Mouse (Mus musculus): Measurements from ENCODE around the gene Arl5a.

DNA sequence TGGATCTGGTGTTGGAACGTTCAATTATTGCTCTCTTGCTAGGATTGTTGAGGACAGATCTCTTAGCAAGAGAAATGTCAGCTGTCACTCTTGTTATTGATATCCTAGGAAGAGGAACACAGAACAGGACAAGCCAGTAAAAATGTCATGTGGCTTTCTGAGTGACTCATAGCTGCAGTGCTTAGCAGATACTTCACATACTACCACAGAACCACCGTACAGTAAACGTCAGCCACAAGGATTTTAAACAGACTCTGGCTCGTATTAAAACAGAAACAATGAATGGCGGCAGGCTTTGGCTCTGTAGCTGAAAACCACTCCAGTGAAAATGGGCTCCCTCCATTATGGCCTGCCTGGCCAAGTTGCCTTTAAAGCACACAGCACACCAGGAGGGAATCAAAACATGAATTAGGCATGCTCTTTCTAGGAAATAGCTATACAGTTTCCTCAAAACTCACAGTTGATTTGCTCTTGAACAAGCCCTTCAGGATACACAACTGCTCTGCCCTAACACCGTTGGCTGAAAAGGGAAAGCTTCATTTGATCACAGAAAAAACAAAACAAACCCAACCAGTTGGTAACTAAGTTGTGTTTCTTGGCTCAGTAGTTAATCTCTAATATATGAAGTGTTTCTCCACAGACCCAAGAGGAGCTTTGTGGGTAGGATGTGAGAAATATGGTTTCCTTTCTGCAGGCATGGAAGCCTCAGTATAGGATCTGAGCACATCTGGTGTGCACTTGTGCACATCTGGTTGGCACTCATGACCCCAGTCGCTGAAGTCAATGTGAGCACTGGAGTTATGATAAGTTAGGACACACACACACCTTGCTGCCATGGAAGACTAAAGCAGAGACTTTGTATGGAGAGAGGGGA is 31.1 kb upstream of the Arl5a start:
- TF ChIP-seq CTCF (IDR thresholded peaks at IDR 0.05 in 2 of 3, conservative IDR thresholded peaks at IDR 0.05 in 1 of 3; ENCODE audit: control insufficient read depth in 1 of 3, insufficient read depth in 1 of 3, low read depth in 2 of 3, low read length in 3 of 3, poor library complexity in 1 of 3, severe bottlenecking in 1 of 3) = no peak
- TF ChIP-seq MEF2A (IDR thresholded peaks at IDR 0.05; ENCODE audit: extremely low read depth, insufficient replicate concordance, low read depth, low read length, poor library complexity, severe bottlenecking) = no peak
- no peak for TF ChIP-seq USF1 (IDR thresholded peaks at IDR 0.05; ENCODE audit: low read depth, low read length)
- no peak for TF ChIP-seq RAD21 (IDR thresholded peaks at IDR 0.05; ENCODE audit: low read depth, low read length)
- no peak for TF ChIP-seq POLR2A (IDR thresholded peaks at IDR 0.05; ENCODE audit: control insufficient read depth in 1 of 2, insufficient read depth in 1 of 2, low read depth in 1 of 2, low read length in 2 of 2, poor library complexity in 1 of 2)
- TF ChIP-seq ZC3H11A (IDR thresholded peaks at IDR 0.05; ENCODE audit: low read depth, low read length) = no peak
- no peak for TF ChIP-seq CHD2 (IDR thresholded peaks at IDR 0.05; ENCODE audit: low read length)
- TF ChIP-seq ELF1 (IDR thresholded peaks at IDR 0.05; ENCODE audit: low read depth, low read length) = no peak
- TF ChIP-seq MXI1 (IDR thresholded peaks at IDR 0.05; ENCODE audit: low read depth, low read length) = no peak
- no peak for TF ChIP-seq GABPA (IDR thresholded peaks at IDR 0.05; ENCODE audit: low read depth, low read length)

Data from MEL (cell line).